Mouse (Mus musculus) liver, embryonic 13.5 days (tissue): ENCODE measurements around the gene Prkce. TPM values are rescaled to one million over a fixed set of nuclear protein-coding genes. Genes with fewer than 3 reads are reported as not detected.

Source experiments
- ATAC-seq: fragments of 200-750 bp; cut with Nextera tagmentation; 2 replicates; pipeline ENCODE4 v1.8.0; 2017; ENCODE audit warnings: low read depth, mild to moderate bottlenecking, moderate number of reproducible peaks, moderate library complexity
- DNase-seq: peaks from one replicate; pipeline ENCODE4 v3.0.0; 2022
- H3K27ac ChIP-seq: fragments of 300-500 bp; sonication (generic); 2 replicates; pipeline ENCODE4 v1.5.1; 2015; ENCODE audit warnings: moderate library complexity, mild to moderate bottlenecking, inconsistent platforms
- H3K27me3 ChIP-seq: fragments of 300-500 bp; sonication (generic); 2 replicates; pipeline ENCODE4 v1.6.1; 2015; ENCODE audit warnings: mild to moderate bottlenecking, inconsistent platforms
- H3K36me3 ChIP-seq: fragments of 300-500 bp; sonication (generic); 2 replicates; pipeline ENCODE4 v1.6.1; 2015; ENCODE audit warnings: mild to moderate bottlenecking, inconsistent platforms
- H3K4me1 ChIP-seq: fragments of 300-500 bp; sonication (generic); replicated peaks from 2 replicates; pipeline ENCODE4 v1.6.1; 2015; ENCODE audit warnings: inconsistent platforms
- H3K4me2 ChIP-seq: fragments of 300-500 bp; sonication (generic); 2 replicates; pipeline ENCODE4 v1.6.1; 2015; ENCODE audit warnings: inconsistent platforms, mild to moderate bottlenecking, moderate library complexity
- H3K4me3 ChIP-seq: fragments of 300-500 bp; sonication (generic); replicated peaks from 2 replicates; pipeline ENCODE4 v1.5.1; 2015; ENCODE audit warnings: mild to moderate bottlenecking, inconsistent platforms
- H3K9ac ChIP-seq: fragments of 300-500 bp; sonication (generic); 2 replicates; pipeline ENCODE4 v1.6.1; 2015; ENCODE audit warnings: mild to moderate bottlenecking, inconsistent platforms
- H3K9me3 ChIP-seq: fragments of 300-500 bp; sonication (generic); replicated peaks from 2 replicates; pipeline ENCODE4 v1.6.1; 2016; ENCODE audit warnings: inconsistent platforms
- WGBS: fragments of 180-500 bp; shearing (Covaris S2); methylation state at CpG from one replicate; pipeline ENCODE4 v1.1.7; 2015; ENCODE audit not compliant: insufficient replicate concordance; 5-methylcytosine and 5-hydroxymethylcytosine counted together
- polyA plus RNA-seq: library from polyadenylated mRNA; unstranded; fragments of >200 nt; fragmentation: Nextera tagmentation; extraction: Ambion mirVana; gene quantifications from 2 replicates; pipeline ENCODE4 v1.2.1, GENCODE M21; 2015

The Prkce gene
- polyA plus RNA-seq, 1 experiment from 2014 or later, result 0.90 TPM

DNA sequence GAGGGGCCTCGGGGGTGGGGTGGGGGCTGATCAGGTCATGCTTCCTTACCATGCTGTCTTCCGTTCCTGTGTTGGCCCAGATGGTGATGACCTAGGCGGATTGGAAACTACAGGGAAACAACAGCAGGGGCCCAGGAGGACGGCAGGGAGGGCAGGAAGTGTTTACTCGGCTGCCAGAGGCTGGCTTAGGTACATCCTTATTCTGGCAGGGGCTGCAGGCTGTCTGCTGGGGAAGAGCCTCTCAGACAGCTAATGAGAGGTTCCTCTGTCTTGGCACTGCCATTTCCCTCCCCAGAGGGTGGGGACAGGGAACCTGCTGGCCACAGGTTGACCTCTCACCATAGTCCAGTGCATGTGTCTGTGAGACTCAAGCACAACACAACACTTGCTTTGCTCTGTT lies 116.2 kb downstream of the Prkce start:
- H3K27ac ChIP-seq, result no peak overlapping the region
- peaks cover 17% of the 10 kb centered on the region; the same call in 1 of the 2 replicates for H3K4me1 ChIP-seq
- H3K9me3 ChIP-seq, result no peaks in the 10 kb centered on the region
- no peaks in the 10 kb centered on the region for H3K27me3 ChIP-seq
- no peaks in the 10 kb centered on the region for H3K36me3 ChIP-seq
- H3K9ac ChIP-seq, result no peak overlapping the region
- ATAC-seq (peak; percentile 34; the same call in 1 of the 2 replicates), DNase-seq (no peak)
- no peak overlapping the region for H3K4me3 ChIP-seq
- H3K4me2 ChIP-seq, result no peak overlapping the region
- WGBS, result 4% methylated on average over 5 of the region's 5 CpGs

DNA sequence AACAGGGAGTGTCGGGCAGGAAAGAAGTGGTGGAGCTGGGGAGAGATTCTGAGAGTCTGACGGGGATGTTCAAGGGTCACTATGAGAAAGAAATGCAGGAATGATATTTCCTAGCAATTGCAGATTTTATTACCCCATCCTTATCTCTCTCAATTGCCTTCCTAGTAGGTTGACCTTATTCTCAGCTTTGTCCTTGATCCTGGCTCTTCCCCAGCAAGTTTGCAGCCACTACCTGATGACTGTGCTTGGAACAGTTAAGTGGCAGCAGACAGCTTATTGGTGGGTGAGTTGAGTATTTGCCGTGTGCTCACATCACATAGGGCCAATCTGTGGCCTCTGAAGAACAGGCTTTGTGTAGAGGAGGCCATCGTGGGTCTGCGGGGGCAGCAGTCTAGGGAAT lies 117.5 kb downstream of the Prkce start:
- Histone ChIP-seq H3K4me2 (no peak overlapping the region), H3K27me3 (no peaks in the 10 kb centered on the region), H3K27ac (no peak overlapping the region), H3K36me3 (no peaks in the 10 kb centered on the region), H3K9me3 (no peaks in the 10 kb centered on the region), H3K9ac (no peak overlapping the region), H3K4me3 (no peak overlapping the region), H3K4me1 (peaks cover 15% of the 10 kb centered on the region; the same call in 1 of the 2 replicates)
- ATAC-seq, result no peak
- WGBS, result 67% methylated on average over 5 of the region's 5 CpGs
- DNase-seq, result no peak

DNA sequence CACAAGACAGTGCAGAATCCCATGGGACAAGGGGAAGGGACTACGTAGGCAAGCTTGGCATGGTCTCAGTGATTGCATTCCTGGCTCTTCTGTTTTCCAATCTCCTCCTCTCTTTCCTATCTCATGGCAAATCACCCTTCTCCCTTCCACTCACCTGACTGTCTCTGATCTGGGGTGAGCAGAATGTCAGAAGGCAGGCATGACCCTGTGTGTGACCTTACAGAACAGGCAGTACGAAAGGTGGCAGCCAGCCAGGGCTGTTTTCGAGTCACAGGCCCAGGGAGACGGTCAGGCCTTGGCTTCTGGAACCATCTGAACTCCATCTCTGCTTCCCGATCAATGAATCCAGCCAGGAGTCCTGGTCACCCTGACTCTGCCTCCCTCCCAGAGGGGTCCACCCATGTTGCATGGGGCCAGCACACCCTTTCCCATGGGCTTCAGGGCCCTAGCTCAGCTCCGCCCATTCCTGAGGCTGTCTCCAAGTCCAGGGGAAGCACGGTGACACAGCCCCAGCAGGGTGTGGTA lies 119.2 kb downstream of the Prkce start:
- no peaks in the 10 kb centered on the region for H3K36me3 ChIP-seq
- no peaks in the 10 kb centered on the region for H3K9me3 ChIP-seq
- 63% methylated on average over 7 of the region's 7 CpGs for WGBS
- H3K4me2 ChIP-seq, result no peak overlapping the region
- no peaks in the 10 kb centered on the region for H3K27me3 ChIP-seq
- H3K9ac ChIP-seq, result no peak overlapping the region
- H3K4me3 ChIP-seq, result no peak overlapping the region
- H3K4me1 ChIP-seq, result peaks cover 9% of the 10 kb centered on the region; the same call in 1 of the 2 replicates
- ATAC-seq (peak; percentile 56; the same call in 1 of the 2 replicates), DNase-seq (no peak)
- H3K27ac ChIP-seq, result no peak overlapping the region

DNA sequence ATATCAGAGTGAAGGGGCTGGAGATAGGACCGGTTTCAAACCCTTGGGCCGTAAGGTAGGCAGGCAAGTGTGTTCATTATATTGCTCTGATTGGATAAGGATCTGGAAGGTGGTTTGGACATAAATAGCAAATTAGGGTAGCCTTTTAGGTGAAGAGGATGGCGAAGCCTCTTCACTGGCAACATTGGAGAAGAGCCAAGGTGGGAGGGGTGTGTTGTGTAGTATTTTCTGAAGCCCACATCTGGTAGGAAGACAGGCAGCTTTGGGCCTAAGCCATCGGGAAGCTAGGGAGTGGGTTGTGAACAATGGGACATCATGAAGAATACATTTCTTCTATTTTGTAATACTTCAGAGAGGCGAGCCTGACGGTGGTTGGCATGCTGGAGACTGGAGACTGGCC lies 125.1 kb downstream of the Prkce start:
- H3K9ac ChIP-seq, result no peak overlapping the region
- H3K27ac ChIP-seq, result no peak overlapping the region
- no peaks in the 10 kb centered on the region for H3K9me3 ChIP-seq
- H3K4me1 ChIP-seq, result peaks cover 14% of the 10 kb centered on the region
- H3K27me3 ChIP-seq, result no peaks in the 10 kb centered on the region
- peak overlapping the region; percentile 39; the same call in 1 of the 2 replicates for H3K4me2 ChIP-seq
- no peaks in the 10 kb centered on the region for H3K36me3 ChIP-seq
- no peak for DNase-seq
- ATAC-seq, result no peak
- 64% methylated on average over 6 of the region's 6 CpGs for WGBS
- H3K4me3 ChIP-seq, result peak overlapping the region; percentile 38; the same call in 1 of the 2 replicates

DNA sequence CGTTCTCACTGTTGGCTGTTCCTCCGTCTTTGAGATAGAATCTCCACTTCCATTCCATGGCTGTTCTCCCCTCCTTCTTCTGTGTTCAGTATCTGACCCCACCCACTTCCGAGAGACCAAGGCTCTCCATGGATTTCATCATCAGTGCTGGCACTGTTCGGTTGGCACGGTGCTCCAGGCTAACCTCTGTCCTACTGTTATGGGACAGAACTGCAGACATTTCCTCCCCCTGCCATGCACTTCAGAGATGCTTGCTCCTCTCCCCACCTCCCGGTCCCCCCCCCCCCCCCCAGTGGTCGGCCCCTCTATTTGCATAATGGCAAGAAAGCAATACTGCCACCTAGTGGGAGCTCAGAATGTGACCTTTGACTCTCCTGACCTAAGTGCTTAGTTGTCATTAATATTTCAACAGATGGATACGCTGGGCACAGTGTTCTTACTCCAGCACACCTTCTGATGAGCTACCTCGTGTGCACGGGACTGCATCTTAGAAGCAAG lies 125.7 kb downstream of the Prkce start:
- ATAC-seq (peak; percentile 61), DNase-seq (peak; percentile 55)

DNA sequence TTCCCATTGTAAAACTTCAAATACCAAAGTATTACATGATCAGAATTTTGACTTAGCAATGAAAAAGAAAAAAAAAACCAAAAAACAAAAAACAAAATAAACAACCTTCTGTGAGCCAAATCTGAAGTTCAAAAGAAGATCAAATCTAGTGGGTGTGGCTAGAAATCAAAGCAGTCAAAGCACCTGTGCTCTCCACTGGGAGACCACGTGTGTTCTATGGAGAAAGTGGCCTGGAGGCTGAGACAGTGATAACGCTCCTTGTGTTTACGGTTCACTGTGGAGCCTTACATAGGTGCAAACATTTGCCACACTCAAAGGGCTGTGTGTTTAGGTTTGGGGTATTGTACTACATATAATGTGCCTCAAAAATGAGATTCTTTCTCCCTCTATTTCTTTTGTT lies 132.0 kb downstream of the Prkce start:
- Histone ChIP-seq H3K4me3 (no peak overlapping the region), H3K4me2 (no peak overlapping the region), H3K4me1 (peaks cover 47% of the 10 kb centered on the region), H3K36me3 (no peaks in the 10 kb centered on the region), H3K9me3 (no peaks in the 10 kb centered on the region), H3K27me3 (no peaks in the 10 kb centered on the region), H3K27ac (no peak overlapping the region), H3K9ac (no peak overlapping the region)
- DNase-seq, result no peak
- ATAC-seq, result no peak
- 63% methylated on average over 3 of the region's 3 CpGs for WGBS

More for the DNA sequence above, 125.7 kb downstream of the Prkce start:
- peaks cover 14% of the 10 kb centered on the region for H3K4me1 ChIP-seq
- no peak overlapping the region for H3K9ac ChIP-seq
- H3K36me3 ChIP-seq, result no peaks in the 10 kb centered on the region
- no peaks in the 10 kb centered on the region for H3K27me3 ChIP-seq
- no peaks in the 10 kb centered on the region for H3K9me3 ChIP-seq
- H3K27ac ChIP-seq, result no peak overlapping the region
- H3K4me2 ChIP-seq, result peak overlapping the region; percentile 39
- 13% methylated on average over 10 of the region's 10 CpGs for WGBS
- H3K4me3 ChIP-seq, result peak overlapping the region; percentile 38

DNA sequence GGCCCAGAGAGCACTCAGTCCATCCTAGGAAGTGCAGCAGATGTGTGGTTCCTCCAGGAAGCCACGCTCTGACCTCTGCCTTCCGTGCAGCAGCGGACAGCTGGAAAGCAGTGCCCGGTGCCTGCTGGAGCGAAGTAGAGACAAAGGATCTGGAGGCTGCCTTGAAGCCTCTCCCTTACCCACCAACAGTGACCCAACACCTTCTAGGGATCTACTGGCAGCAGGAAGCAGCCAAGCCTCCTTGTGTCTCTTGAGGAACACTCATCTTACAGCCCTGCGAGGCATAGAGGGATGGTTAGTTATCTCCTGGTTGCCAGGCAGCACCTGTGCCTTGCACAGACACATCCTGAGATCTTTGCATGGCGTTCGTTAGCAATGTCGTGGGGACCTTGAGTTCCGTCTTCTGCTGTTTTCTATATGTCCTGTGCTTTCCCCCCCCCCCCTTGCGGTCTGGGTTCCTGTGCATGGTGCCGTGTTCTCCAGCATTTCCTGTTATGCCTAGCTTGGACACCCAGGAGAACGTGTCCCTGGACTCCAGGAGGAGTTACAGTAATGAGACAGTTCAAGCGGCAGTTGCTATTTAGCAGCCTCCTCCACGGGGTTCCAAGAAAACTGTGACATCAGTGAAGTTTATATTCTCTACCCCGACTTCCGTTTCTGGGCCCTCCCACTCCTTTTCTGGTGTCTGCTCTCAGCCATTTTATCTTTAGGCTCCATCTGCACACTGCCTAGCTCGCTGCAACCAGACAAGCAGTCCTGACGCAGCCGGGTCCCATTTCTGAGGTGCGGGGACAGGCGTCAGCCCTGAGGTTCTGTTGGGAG lies 133.4 kb downstream of the Prkce start:
- ATAC-seq (peak; percentile 85), DNase-seq (peak; percentile 84)
- peak overlapping the region; percentile 82 for H3K4me2 ChIP-seq
- peak overlapping the region; percentile 54 for H3K4me3 ChIP-seq
- no peaks in the 10 kb centered on the region for H3K9me3 ChIP-seq
- peak overlapping the region; percentile 70 for H3K9ac ChIP-seq
- H3K27me3 ChIP-seq, result no peaks in the 10 kb centered on the region
- peak overlapping the region; percentile 92 for H3K27ac ChIP-seq
- no peaks in the 10 kb centered on the region for H3K36me3 ChIP-seq
- 16% methylated on average over 22 of the region's 22 CpGs for WGBS
- peaks cover 53% of the 10 kb centered on the region for H3K4me1 ChIP-seq

DNA sequence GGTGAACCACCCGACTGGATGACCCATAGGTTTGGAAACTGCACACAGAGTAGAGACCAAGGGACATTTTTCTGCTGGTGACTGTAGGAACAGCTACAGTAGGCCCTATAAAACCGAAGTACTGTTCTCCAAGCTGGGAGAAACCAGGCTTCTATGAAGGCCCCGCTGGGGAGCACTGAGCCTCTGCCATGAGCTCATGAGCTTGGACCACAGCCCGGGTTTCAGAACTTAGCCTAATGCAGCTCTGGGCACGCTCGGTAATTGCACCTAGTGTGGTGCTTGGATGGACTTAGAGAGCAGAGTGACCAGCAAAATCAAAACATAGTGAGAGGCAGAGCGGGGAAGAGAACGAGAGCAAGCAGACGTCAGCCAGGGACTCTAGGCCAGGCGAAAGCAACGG lies 134.7 kb downstream of the Prkce start:
- no peaks in the 10 kb centered on the region for H3K36me3 ChIP-seq
- DNase-seq (no peak), ATAC-seq (no peak)
- H3K9ac ChIP-seq, result 0 out of 2 replicates have a peak overlapping the region, but pooled peaks have one; percentile 3
- WGBS, result 76% methylated on average over 11 of the region's 11 CpGs
- H3K4me3 ChIP-seq, result no peak overlapping the region
- peaks cover 59% of the 10 kb centered on the region for H3K4me1 ChIP-seq
- H3K4me2 ChIP-seq, result peak overlapping the region; percentile 82; the same call in 1 of the 2 replicates
- no peaks in the 10 kb centered on the region for H3K9me3 ChIP-seq
- H3K27ac ChIP-seq, result peak overlapping the region; percentile 92
- no peaks in the 10 kb centered on the region for H3K27me3 ChIP-seq

DNA sequence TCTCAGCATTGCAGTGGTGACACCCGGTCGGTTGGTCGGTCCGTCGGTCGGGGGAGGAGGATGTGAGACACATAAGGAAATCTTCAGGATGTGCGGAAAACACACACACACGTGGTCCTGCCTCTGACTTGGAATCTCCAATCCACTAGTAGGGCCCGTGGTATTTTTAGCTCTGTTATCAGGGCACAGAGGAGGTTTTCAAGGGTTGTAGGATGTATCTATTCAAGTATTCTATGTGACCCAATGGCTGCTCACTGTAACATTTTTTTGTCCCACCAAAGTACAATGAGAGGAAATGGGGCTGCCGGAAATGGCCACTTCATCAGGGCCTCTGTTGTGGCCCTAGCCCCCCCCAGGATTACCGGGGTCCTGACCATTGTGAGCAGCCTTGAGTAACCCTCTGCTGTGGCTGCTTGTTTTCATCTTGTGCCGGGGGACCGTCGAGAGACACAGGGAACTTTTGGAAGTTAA lies 135.3 kb downstream of the Prkce start:
- no peaks in the 10 kb centered on the region for H3K9me3 ChIP-seq
- DNase-seq (peak; percentile 9), ATAC-seq (no peak)
- H3K36me3 ChIP-seq, result no peaks in the 10 kb centered on the region
- H3K4me1 ChIP-seq, result peaks cover 59% of the 10 kb centered on the region
- WGBS, result 39% methylated on average over 14 of the region's 14 CpGs
- H3K9ac ChIP-seq, result 0 out of 2 replicates have a peak overlapping the region, but pooled peaks have one; percentile 4
- H3K27me3 ChIP-seq, result no peaks in the 10 kb centered on the region
- H3K27ac ChIP-seq, result peak overlapping the region; percentile 92
- H3K4me3 ChIP-seq, result no peak overlapping the region
- no peak overlapping the region for H3K4me2 ChIP-seq

DNA sequence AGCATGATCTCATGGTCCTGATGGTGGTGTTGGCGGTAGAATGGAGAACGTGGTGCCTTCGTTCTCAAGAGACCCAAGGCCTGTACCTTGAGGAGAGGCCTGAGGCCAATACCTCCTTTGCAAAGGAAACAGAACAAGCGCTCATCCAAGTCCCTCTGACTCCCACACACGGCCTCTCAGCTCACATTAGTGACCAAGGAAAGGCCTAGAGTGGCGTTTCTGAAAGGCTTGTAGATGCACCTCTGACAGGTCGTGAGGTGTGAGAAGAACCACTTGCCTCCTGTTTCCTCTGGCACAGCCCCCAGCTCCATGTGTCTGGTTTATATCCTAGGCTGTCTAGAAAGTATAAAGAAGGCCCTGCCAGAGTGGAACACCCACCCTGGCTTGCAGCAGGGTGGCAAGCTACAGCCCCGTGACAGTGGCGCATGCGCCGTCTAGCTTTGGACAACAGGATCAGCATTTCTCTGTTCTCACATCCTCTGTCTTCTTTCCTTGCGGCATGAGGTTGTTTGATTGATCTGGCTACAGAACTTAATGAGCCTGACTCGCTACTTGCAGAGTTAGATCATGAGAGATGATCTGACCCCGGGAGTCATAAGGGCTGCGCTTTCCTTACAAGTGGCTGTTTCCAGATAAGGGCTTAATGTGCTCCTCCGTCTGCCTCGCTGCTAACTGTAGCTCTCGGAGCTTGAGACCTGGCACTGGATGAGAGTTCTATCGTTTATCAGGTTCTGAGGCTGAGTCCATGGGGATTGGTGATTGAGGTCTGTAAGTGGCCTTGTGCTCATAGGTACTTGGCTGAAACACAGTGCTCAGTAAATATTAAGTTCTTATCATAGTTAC lies 136.0 kb downstream of the Prkce start:
- DNase-seq (peak; percentile 58), ATAC-seq (peak; percentile 74)
- Histone ChIP-seq H3K4me1 (peaks cover 59% of the 10 kb centered on the region), H3K4me2 (peak overlapping the region; percentile 18), H3K36me3 (no peaks in the 10 kb centered on the region), H3K9ac (peak overlapping the region; percentile 4; the same call in 1 of the 2 replicates), H3K4me3 (no peak overlapping the region), H3K27me3 (no peaks in the 10 kb centered on the region), H3K27ac (peak overlapping the region; percentile 92), H3K9me3 (no peaks in the 10 kb centered on the region)
- 51% methylated on average over 19 of the region's 19 CpGs for WGBS
